Mouse (Mus musculus) brain, embryonic 14.5 days (tissue): ENCODE measurements around the gene Rhou.

Experiments
- CTCF ChIP-seq: fragments of 200-500 bp; IDR thresholded peaks from 2 replicates; pipeline ENCODE4 v1.5.1; 2012; ENCODE audit warnings: inconsistent platforms, mild to moderate bottlenecking, moderate library complexity, borderline replicate concordance; ENCODE audit not compliant: insufficient read depth, insufficient read length; ENCODE audit errors: extremely low read depth
- POLR2A ChIP-seq: fragments of 200-500 bp; IDR thresholded peaks from 2 replicates; pipeline ENCODE4 v1.6.1; 2012; ENCODE audit warnings: mild to moderate bottlenecking, inconsistent platforms, borderline replicate concordance; ENCODE audit not compliant: poor library complexity, insufficient read depth, insufficient read length, severe bottlenecking; ENCODE audit errors: extremely low read depth

DNA sequence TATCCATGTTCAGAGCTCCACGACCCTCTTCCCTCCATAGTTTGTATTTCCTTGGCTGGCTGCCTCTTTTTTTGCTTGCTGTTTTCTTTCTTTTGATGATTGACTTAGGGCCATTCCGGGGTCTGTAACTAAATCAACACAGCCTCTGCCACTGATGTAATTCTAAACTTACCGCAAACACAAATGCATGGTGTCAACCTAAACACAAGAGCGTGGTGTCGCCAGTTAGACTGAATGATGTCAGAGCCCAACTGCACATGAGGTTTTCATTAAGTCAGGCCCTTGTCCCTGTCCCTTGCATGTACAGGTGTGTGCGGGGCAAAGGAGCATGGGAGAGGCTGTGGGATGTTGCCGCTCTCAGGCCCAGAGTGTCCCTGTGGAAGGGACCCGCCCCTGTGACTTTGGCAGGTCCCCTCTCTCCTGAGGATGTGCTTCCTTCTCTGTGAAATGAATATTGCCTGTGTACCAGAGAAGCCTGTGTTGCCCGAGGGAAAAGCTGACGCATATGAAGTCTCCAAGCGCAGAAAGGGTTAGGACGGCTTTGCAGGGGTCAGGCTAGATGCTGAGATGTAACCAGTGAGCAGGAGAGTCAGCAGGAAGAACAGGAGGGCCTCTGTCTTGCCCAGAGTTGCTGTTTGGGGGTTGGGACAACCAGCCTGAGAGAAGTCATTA is 46.8 kb downstream of the Rhou start:
- no peak for TF ChIP-seq CTCF
- TF ChIP-seq POLR2A: no peak
